Mouse (Mus musculus): ENCODE data around the gene Abhd12.

GRCm38 (mm10) chr2:150875226-150875625, 29.3 kb downstream of the Abhd12 start:
- TF ChIP-seq TAL1 (IDR thresholded peaks at IDR 0.05; ENCODE audit: low read length) = no peak
- TF ChIP-seq GATA1 (IDR thresholded peaks at IDR 0.05; ENCODE audit: low read length) = no peak
